ENCODE assay signal across 9 mouse cellular contexts in genomic region chr1:180956973-180957381, GRCm38 (mm10). TPM values are rescaled to one million over a fixed set of nuclear protein-coding genes. Genes with fewer than 3 reads are reported as not detected.
DNase-seq lines count a peak whose midpoint lies in the region; ATAC-seq lines count a peak whose summit lies in the region.
"Had no signal": no experiment of that assay in that cellular context is flagged by ENCODE, and none has a peak within 500 bp of the region (broad histone marks: within the 10 kb centered on the region; RNA-seq: fewer than 3 reads in every experiment).

No protein-coding gene starts in this region.

- H3K36me3 ChIP-seq in kidney, embryonic 15.5 days = peaks cover 28% of the 10 kb centered on the region
- peaks cover 2% of the 10 kb centered on the region; the same call in 1 of the 2 replicates for H3K36me3 ChIP-seq in lung, embryonic 16.5 days (ENCODE audit: control insufficient read depth, insufficient read depth, low read length)

- no peak overlapping the region for H3K27ac ChIP-seq in kidney, embryonic 15.5 days
- H3K27ac ChIP-seq in lung, embryonic 16.5 days (ENCODE audit: low read length) = no peak overlapping the region

- ATAC-seq in kidney, embryonic 15.5 days (replicated peaks; ENCODE audit: low FRiP score) = peak; percentile 68
- ATAC-seq in lung, embryonic 16.5 days (ENCODE audit: low read depth) = peak; percentile 70
- ATAC-seq: Patski had no signal

- H3K27me3 ChIP-seq in kidney, embryonic 15.5 days = no peaks in the 10 kb centered on the region
- H3K27me3 ChIP-seq in lung, embryonic 16.5 days (ENCODE audit: control insufficient read depth, insufficient read depth, low read depth, low read length) = no peaks in the 10 kb centered on the region
- H3K27me3 ChIP-seq: Patski had no signal

- 0 out of 2 replicates have a peak, but pooled peaks cover 9% of the 10 kb centered on the region for H3K4me1 ChIP-seq in kidney, embryonic 15.5 days
- peaks cover 5% of the 10 kb centered on the region; the same call in 1 of the 2 replicates for H3K4me1 ChIP-seq in lung, embryonic 16.5 days (replicated peaks; ENCODE audit: control insufficient read depth, insufficient read depth, low read length)

- DNase-seq in adrenal gland, postnatal 36 days = peak; percentile 60 to 73
- DNase-seq in heart, adult 8-10 months (ENCODE audit: low spot score) = peak; percentile 52
- DNase-seq in thymus, adult 18-20 months = no peak
- no peak for DNase-seq in layer of hippocampus, adult 8-10 months (ENCODE audit: low spot score in 2 of 2)
- no peak for DNase-seq in left cerebral cortex, adult 8-10 months (ENCODE audit: low spot score in 2 of 2)
- DNase-seq: cerebellum, postnatal 36 days had no signal

- H3K4me2 ChIP-seq in kidney, embryonic 15.5 days = no peak overlapping the region
- H3K4me2 ChIP-seq in lung, embryonic 16.5 days (ENCODE audit: low read depth, low read length) = no peak overlapping the region

- no peaks in the 10 kb centered on the region for H3K9me3 ChIP-seq in kidney, embryonic 15.5 days (replicated peaks)
- no peaks in the 10 kb centered on the region for H3K9me3 ChIP-seq in lung, embryonic 16.5 days (ENCODE audit: control insufficient read depth, low read length)

- H3K4me3 ChIP-seq in kidney, embryonic 15.5 days (replicated peaks) = no peak overlapping the region
- no peak overlapping the region for H3K4me3 ChIP-seq in lung, embryonic 16.5 days (ENCODE audit: low read length)

- H3K9ac ChIP-seq in kidney, embryonic 15.5 days = no peak overlapping the region
- no peak overlapping the region for H3K9ac ChIP-seq in lung, embryonic 16.5 days (ENCODE audit: low read length)

- WGBS in kidney, embryonic 15.5 days = 83% methylated on average over 8 of the region's 8 CpGs
- WGBS in lung, embryonic 16.5 days = 73% methylated on average over 8 of the region's 8 CpGs

RNA-seq across cellular contexts. Expression of gene Tmem63a, which starts 14.8 kb away (rescaled TPM):
- 10 to 100 TPM; 52.6 to 80.8 TPM for total RNA-seq in adrenal gland, postnatal 36 days (2021)
- total RNA-seq in heart, adult 8-10 months (2022) = 10 to 100 TPM; 12.3 to 15.1 (median 13.9) TPM
- 10.2 and 12.5 TPM in 2 replicates for polyA plus RNA-seq in kidney, embryonic 15.5 days (2015; fragmentation: Nextera tagmentation; extraction: Ambion mirVana)
- polyA plus RNA-seq in lung, embryonic 16.5 days (2015; fragmentation: Nextera tagmentation; extraction: Ambion mirVana) = 15.8 and 16.4 TPM in 2 replicates
- total RNA-seq in layer of hippocampus, adult 8-10 months (2022) = 10 to 100 TPM; 25.6 to 39.3 (median 29.1) TPM
- 10 to 100 TPM; 26.8 to 31.9 (median 30.4) TPM for total RNA-seq in left cerebral cortex, adult 8-10 months (2022)

RNA-seq across cellular contexts. Expression of gene Lefty1, which starts 22.2 kb away (rescaled TPM):
- 1 to 10 TPM; 3.4 to 9.0 TPM for total RNA-seq in adrenal gland, postnatal 36 days (2021)
- 1 to 10 TPM in 1 of 4 experiments, under 1 TPM in 3; 0.43 to 1.2 (median 0.65) TPM for total RNA-seq in heart, adult 8-10 months (2022)
- polyA plus RNA-seq in kidney, embryonic 15.5 days (2015; fragmentation: Nextera tagmentation; extraction: Ambion mirVana) = 1.3 TPM in 2 replicates
- 1.5 and 1.6 TPM in 2 replicates for polyA plus RNA-seq in lung, embryonic 16.5 days (2015; fragmentation: Nextera tagmentation; extraction: Ambion mirVana)
- 1 to 10 TPM; 6.6 to 8.4 (median 7.8) TPM for total RNA-seq in layer of hippocampus, adult 8-10 months (2022)
- total RNA-seq in left cerebral cortex, adult 8-10 months (2022) = under 1 TPM; 0.22 to 0.70 (median 0.49) TPM

RNA-seq across cellular contexts. Expression of gene Pycr2, which starts 52.9 kb away (rescaled TPM):
- 10 to 100 TPM; 42.9 to 45.6 TPM for total RNA-seq in adrenal gland, postnatal 36 days (2021)
- total RNA-seq in heart, adult 8-10 months (2022) = 10 to 100 TPM; 11.6 to 13.5 (median 13.3) TPM
- 96.2 and 103 TPM in 2 replicates for polyA plus RNA-seq in kidney, embryonic 15.5 days (2015; fragmentation: Nextera tagmentation; extraction: Ambion mirVana)
- polyA plus RNA-seq in lung, embryonic 16.5 days (2015; fragmentation: Nextera tagmentation; extraction: Ambion mirVana) = 80.7 and 84.3 TPM in 2 replicates
- 10 to 100 TPM; 36.2 to 39.7 (median 39.3) TPM for total RNA-seq in layer of hippocampus, adult 8-10 months (2022)
- total RNA-seq in left cerebral cortex, adult 8-10 months (2022) = 10 to 100 TPM; 26.3 to 29.3 (median 28.5) TPM

Comparison
In these comparisons a context has a peak if more than half of its experiments do, and no peak if none do; other contexts are left out.
1. DNase-seq: peak in adrenal gland, postnatal 36 days (2 of 2) and heart, adult 8-10 months (single experiment); none in thymus, adult 18-20 months (0 of 2), layer of hippocampus, adult 8-10 months (0 of 2) and left cerebral cortex, adult 8-10 months (0 of 2).